Mouse (Mus musculus) testis, postnatal 10 days (tissue): ENCODE results near the gene Srp14.
A peak's percentile ranks its signal among the peaks of the same experiment; 100 is the strongest.

Experiments used
- DNase-seq: peaks from one replicate; pipeline ENCODE4 v3.0.0; 2021; ENCODE audit warnings: low spot score

Srp14 gene

GRCm38 (mm10) chr2:118479550-118479909 lies at the start of gene Srp14:
TSS of gene Srp14 (minus strand) at chr2:118479711.
- DNase-seq: peak; percentile 93

- DNase-seq: no peak
Observed at GRCm38 (mm10) chr2:118526545-118526944, 47.0 kb upstream of the Srp14 start.

- no peak for DNase-seq
Observed at GRCm38 (mm10) chr2:118524811-118525210, 45.3 kb upstream of the Srp14 start.

- DNase-seq: no peak
Observed at GRCm38 (mm10) chr2:118523163-118523730, 43.7 kb upstream of the Srp14 start.

GRCm38 (mm10) chr2:118522265-118522664 lies 42.8 kb upstream of the Srp14 start:
- no peak for DNase-seq

GRCm38 (mm10) chr2:118520042-118520933 lies 40.8 kb upstream of the Srp14 start:
- DNase-seq: peak; percentile 66

- DNase-seq: no peak
Observed at GRCm38 (mm10) chr2:118512418-118513377, 33.2 kb upstream of the Srp14 start.

GRCm38 (mm10) chr2:118511779-118512417 lies 32.4 kb upstream of the Srp14 start:
- peak; percentile 37 for DNase-seq

- DNase-seq: peak; percentile 94
Observed at GRCm38 (mm10) chr2:118510447-118511310, 31.2 kb upstream of the Srp14 start.

- DNase-seq: peak; percentile 32
Observed at GRCm38 (mm10) chr2:118509688-118510446, 30.4 kb upstream of the Srp14 start.

GRCm38 (mm10) chr2:118507126-118507525 lies 27.6 kb upstream of the Srp14 start:
- DNase-seq: no peak

GRCm38 (mm10) chr2:118500191-118500590 lies 20.7 kb upstream of the Srp14 start:
- no peak for DNase-seq

GRCm38 (mm10) chr2:118499135-118499961 lies 19.8 kb upstream of the Srp14 start:
- no peak for DNase-seq

- DNase-seq: no peak
Observed at GRCm38 (mm10) chr2:118498476-118498875, 19.0 kb upstream of the Srp14 start.

GRCm38 (mm10) chr2:118497890-118498289 lies 18.4 kb upstream of the Srp14 start:
- no peak for DNase-seq

GRCm38 (mm10) chr2:118495024-118495423 lies 15.5 kb upstream of the Srp14 start:
- DNase-seq: peak; percentile 35

GRCm38 (mm10) chr2:118491741-118492395 lies 12.4 kb upstream of the Srp14 start:
- no peak for DNase-seq

- DNase-seq: peak; percentile 51
Observed at GRCm38 (mm10) chr2:118491281-118491731, 11.8 kb upstream of the Srp14 start.
